Mouse (Mus musculus): ENCODE measurements around the gene Rorb.

The Rorb gene

GRCm38 (mm10) chr19:19110793-19111427, at the start of gene Rorb:
TSS of gene Rorb (minus strand) at chr19:19111196.
- DNase-seq = peak; percentile 45

DNA sequence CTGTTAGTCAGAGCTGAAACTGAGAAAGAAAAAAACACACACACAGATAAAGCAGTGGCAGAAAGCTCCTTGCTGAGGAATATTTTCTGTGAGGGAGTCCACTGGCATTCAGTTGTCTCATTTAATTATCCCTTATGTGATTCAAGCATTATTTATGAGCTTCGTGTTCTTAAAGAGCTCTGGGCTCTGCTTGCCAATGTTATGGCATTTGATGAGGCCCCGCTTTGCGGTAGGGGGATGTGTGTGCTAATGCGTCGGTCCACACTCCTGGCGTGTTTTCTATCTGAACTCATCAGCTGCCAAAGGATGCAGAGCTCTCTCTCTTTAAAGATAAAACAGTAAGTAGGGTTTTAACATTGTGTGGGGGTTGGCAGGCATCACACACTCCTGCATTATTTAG, 37.9 kb upstream of the Rorb start:
- DNase-seq = no peak

DNA sequence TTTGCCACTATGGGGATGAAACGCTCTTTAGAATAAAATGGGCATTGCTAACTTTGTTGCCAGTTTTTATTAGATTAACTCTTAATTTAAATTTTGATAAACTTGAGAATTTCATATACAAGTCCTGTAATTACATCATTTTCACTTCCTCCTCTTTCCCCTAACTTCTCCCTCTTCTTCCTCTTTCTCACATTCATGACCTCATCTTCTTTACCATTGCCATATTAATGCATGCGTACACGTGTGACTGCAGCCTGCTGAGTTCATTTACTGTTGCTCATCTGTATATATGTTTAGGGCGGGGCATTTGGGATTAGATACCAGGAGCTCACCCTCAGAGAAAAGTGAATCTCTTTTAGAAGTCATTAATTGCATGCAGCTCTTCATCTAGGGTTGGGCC, 33.5 kb upstream of the Rorb start:
- no peak for DNase-seq

- no peak for DNase-seq
Measured at GRCm38 (mm10) chr19:19136856-19137255, 25.9 kb upstream of the Rorb start.

DNA sequence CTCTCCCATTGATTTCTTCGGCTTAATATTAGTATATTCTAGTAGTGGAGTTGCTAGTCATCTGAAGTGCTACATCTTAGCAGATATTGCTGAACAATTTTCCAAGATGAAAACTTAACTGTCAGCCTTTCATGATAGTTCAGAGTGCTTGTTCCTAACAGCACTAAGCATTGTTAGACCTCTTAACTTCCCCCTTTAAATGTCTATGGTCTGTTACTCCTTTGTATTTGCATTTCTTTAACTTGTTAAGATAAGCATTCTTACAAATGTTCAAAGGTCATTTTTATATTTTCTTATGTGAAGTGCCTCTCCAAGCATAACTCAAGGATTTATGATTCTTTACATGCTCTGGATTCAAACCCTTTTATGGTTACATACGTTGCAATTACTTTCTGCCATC, 24.8 kb upstream of the Rorb start:
- no peak for DNase-seq

- DNase-seq = no peak
Measured at GRCm38 (mm10) chr19:19122324-19122723, 11.3 kb upstream of the Rorb start.

DNA sequence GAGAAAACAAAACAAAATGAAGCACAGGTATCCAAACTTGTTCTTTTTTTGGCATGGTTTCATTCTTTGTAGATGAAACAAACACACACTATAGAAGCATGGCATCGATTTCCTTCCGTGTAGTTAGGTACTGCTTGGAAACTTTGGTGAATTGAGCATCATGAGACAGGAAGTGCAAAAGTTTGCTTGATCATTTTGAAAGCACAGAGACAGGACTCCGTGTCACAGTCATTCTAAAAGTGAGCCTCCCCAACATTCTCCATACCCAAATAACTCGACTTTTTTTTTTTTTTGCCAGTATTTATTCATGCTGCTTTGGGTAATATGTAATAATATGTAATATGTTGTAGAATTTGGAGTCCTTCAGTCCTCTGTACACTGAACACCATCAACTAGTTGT, 1.2 kb upstream of the Rorb start:
- no peak for DNase-seq

- no peak for DNase-seq
Measured at GRCm38 (mm10) chr19:19111428-19112170, 603 bp upstream of the Rorb start.

GRCm38 (mm10) chr19:19110011-19110768, 806 bp downstream of the Rorb start:
- peak; percentile 7 for DNase-seq

GRCm38 (mm10) chr19:19108596-19109381, 2.2 kb downstream of the Rorb start:
- DNase-seq = no peak

GRCm38 (mm10) chr19:19104581-19104980, 6.4 kb downstream of the Rorb start:
- DNase-seq = no peak

DNA sequence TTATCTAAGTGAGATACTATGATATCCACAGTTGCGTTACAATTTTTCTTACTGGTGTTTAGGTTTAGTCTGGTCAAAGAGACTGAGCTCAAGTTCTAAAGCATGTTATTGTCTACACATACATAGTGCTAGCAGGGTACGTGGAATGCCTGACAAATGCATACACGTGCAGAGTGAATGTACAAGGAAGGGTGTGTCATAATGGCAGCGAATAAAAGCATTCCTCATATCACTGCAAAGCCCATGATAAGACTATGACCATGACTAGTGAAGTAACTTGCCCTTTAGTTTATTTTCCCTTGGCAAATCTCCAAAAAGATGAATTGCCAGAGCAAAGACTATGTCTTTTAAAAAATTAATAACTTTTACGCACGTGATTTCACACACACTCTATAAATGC, 13.8 kb downstream of the Rorb start:
- no peak for DNase-seq

DNA sequence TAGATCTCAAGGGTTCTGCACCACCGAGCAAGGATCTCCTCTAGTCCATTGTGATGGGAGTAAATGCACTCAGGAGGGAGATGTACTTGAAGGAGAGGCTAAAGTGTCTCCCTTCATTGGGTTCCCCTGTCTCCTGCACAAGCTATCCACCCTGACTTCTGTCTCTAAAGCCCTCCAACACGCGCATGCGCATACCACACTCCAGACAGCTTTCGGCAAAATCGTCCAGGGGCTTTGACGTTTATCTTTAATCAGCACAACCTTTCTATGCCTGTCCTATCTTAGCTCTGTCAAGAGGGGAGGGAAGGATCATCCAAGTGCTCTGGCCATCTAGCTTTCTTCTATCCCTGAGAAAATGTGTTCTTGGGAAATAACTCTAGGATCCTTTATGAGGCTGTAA, 21.6 kb downstream of the Rorb start:
- DNase-seq = no peak

DNA sequence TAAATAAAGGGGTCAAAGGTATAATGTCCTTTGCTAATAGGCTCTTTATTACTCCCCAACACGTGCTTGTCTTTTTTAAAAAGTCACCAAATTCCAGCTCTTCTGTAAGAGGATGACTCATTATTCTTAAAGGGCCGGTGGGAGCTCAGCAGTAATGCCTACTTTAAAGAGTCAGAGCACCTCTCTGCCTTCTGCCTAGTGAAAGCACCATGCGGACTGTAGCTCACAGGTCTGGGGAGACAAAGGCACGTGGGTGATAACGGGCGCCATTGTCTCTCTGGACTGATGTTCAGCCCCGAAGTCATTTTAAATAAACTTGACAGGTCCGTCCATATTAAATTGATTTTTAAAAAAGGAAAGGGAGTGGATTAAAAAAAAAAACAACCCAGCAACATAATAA, 33.1 kb downstream of the Rorb start:
- no peak for DNase-seq

DNA sequence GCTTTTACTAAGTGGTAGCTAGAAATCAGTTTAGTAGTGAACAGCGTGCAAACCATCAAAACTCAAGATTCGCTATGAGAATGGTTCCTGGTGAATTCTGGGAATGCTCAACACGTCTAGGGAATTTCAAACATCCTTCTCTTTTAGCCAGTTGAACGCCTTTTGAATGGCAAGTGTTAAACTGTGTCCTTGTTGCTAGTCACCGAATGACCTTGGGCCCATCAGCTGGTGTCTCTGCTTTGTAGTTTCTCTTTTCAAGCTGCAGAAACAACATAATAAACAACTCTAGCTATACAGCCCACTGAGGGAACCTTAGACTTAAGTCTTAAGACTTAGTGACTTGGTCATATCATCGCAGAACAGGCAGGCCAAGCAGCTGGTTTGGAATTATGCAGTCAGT, 36.2 kb downstream of the Rorb start:
- DNase-seq = no peak

GRCm38 (mm10) chr19:19058710-19059398, 52.1 kb downstream of the Rorb start:
- no peak for DNase-seq

- no peak for DNase-seq
Measured at GRCm38 (mm10) chr19:19058201-19058600, 52.8 kb downstream of the Rorb start.

GRCm38 (mm10) chr19:19043138-19043537, 67.9 kb downstream of the Rorb start:
- no peak for DNase-seq

- no peak for DNase-seq
Measured at GRCm38 (mm10) chr19:19040800-19041199, 70.2 kb downstream of the Rorb start.

DNA sequence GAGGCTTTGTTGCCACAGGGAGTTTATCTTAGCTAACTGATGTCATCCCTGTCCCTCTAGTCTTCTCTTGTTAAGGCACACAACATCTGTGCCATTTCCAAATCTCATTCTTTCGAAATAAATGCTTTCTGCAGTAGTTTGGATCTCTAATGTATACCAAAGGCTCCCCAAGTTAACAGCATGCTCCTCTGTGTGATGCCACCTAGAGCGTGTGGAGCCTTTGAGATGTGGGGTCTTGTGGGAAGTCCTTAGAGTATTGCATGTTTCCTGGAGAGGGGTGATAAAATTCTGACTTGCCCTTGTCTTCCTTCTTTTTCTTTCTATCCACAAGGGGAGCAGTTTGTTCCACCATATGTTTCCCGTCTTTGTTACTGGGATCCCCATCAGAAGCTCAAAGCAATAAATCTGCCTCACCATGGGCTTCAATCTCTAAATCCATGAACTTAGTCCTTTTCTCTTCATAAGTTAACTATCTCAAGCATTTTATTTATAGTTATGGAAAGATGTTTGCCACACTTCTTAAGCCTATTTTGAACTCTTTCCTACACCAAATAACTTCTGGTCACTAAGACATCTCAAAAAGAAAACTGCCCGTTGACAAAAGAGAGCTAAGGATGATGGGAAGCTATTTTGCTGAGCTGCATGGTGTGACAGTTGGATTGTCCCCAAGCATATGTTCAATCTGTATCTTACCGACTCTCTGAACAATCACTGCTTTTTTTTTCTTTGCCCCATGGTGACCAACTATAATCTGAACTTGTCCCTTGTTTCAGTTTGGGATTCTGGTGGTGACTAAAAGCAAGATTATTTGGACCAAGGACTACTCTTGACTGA, 76.3 kb downstream of the Rorb start:
- DNase-seq = no peak

DNA sequence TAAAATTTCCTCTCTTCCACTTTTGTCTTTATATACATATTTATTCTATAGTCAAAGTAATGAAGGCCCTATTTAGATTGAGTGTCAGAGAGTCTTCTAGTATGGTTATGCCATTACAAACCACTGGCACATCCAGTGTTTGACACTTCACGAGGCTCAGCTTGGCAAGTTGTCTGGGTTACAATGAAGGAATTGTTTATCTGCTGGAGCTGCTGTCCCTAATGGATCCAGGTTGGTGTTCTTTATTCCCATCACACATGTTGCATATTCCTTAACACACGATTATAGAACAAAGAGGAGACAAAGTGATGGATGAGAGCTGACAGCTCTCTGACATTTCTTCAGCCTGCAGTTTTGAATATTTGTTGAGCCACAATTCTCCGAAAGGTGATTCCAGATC, 77.0 kb downstream of the Rorb start:
- DNase-seq = no peak

GRCm38 (mm10) chr19:19005144-19005543, 105.9 kb downstream of the Rorb start:
- DNase-seq = no peak
